Mouse (Mus musculus) layer of hippocampus, adult 9-10 months (tissue): Measurements from ENCODE around the gene Trmt61a.
"Not testable (repeated sequence)": the region's sequence is repeated elsewhere in the genome, so short reads cannot be mapped to it uniquely, and the experiment has no call there.

Source experiments
- DNase-seq: peaks from one replicate; pipeline ENCODE4 v3.0.0; 2022; ENCODE audit warnings: low spot score

Trmt61a gene

DNA sequence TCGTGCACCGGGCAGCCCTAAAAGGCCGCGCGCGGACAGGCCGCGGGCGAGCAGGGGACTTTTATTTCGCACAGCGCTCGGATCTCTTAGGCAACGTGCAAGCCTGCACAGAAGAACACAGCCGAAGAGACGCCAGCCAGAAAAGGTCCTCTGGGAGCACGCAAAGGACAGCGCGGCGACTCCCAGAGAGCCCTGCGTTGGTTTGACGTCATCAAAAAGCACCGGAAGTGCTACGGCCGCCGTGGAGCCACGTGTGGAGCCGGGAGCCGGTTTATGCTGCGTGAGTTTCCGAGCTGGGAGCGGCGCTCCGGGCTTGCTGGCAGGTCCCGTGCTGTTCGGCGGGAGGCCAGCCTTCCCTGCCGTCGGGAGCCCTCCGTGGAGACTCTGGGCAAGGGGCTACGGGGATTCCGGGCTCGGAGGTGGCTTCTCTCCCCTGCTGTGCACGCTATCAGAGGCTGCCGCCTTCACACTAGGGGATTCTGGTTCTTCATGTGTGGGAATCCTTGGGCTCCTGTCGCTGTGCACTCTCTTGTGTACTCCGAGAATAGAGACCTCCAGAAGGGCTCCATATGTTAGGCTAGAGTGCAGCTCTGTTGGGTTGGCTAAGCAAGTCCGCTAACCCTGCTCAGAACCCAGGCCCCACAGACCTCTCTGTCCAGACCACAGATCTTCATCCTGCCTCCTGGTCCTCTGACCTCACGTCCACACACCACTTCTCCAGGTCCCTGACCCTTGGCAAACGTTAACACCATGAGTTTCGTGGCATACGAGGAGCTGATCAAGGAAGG, at the start of gene Trmt61a:
Trmt61a (plus strand) TSS at position 224 of the 788 bp plus-strand sequence.
- DNase-seq, result no peak

DNA sequence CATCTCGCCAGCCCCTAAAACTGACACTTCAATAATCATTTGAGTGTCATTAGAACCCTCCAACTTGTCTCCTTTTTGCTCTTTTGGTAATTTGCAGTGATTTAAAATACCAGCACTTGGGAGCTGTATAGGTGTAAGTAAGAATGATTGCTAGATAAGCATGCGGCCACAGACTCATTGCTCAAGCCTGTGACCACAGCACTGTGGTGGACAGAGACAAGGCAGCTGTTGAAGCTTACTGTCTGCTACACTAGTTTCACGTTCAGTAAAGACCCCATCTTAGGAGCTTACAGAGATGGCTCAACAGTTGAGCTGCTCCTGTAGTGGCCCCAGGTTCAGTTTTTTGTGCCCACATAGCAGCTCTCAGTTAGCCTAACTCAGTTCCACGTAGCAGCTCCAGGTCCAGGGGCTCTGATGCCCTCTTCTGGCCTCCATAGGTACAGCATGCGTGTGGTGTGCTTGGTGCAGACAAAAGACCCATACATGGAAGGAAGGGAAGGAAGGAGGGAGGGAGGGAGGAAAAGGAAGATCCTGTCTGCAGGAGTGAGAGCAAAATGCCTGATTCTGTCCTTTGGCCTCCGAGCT, 29.8 kb upstream of the Trmt61a start:
- no peak for DNase-seq

DNA sequence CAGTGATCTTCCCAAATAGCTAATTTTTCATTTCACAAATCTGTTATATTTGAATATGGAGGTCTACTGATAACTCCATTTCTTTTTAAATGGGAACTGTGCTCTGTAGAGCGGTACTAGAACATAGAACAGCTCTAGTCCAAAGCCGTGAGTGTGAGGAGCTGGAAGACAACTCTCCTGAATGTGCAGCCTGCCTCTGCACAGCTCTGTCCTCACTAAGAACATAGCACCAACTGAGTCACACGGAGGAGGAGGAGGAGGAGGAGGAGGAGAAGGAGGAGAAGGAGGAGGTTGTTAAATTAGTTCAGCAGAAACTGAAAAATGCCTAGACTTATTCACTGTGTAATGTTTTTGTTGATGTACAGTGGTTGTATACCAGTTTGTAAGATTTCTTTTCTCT, 25.0 kb upstream of the Trmt61a start:
- DNase-seq, result no peak

DNA sequence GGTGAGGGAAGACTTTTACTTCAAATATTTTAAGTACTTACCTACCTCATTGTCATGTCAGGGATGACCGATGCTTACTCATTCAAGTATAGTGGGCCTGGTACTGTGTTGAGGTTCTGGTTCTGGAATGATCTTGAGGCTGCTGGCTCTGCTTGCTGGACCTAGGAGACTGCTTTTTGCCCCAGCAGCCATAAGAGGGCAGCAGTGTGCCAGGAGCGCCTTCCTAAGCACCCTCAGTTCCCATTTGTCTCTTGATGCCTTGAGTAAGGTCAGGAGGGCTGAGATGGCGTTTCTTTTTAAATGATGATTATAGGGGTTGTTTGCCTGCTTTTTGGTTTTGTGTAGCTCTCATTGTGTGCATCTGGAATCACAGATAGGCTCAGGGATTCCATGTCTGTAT, 24.5 kb upstream of the Trmt61a start:
- DNase-seq, result no peak

DNA sequence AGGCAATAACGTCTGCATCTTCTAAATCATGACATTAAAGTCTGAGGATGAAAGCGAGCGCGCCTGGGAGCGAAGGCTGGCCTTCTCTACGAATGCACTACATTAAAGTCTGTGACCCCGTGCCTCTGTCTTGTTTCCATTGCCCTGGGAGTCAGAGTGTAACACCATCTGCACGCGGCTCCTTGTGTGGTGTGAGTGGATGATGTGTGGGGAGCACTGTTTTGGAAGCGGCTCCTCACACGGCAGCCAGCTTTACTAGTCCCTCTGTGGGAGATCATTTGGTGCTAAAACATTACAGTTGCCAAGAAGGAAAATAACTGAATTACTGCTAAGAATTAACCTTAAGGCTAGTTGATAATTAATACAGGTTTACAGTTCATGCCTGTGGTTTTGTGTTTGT, 22.2 kb upstream of the Trmt61a start:
- DNase-seq, result no peak

DNA sequence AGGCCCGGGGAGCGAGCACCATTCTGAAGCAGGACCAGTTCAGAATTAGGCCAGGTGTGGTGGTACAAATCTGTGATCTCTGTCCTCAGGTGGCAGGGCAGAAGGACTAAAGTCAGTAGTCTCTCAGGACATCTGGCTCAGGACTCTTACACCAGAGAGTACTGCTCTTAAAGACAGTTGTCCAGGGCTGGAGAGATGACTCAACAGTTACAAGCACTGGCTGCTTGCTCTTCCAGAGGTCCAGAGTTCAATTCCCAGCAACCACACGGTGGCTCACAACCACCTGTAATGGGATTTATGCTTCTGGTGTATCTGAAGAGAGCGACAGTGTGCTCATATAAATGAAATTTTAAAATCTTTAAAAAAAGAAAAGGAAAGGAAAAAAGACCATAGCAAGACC, 18.6 kb upstream of the Trmt61a start:
- no peak for DNase-seq

DNA sequence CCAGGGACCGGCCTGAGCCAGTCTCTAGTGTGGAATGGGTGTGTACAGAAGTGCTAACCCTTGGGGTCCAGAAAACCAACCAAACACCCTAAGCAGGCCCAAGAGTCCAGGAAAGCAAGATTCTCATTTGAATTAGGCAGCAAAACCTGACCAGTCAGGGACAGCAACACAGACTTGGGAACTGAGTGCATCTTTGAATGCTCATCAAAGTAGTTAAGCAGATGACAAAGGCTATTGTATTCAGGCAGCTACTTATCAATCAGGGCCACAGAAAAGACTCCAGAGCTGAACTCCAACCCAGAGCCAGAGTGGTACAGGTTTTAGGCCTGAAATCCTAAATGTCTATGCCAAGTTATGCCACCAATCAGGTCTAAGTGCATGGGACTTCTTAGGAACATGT, 17.3 kb upstream of the Trmt61a start:
- DNase-seq, result no peak

DNA sequence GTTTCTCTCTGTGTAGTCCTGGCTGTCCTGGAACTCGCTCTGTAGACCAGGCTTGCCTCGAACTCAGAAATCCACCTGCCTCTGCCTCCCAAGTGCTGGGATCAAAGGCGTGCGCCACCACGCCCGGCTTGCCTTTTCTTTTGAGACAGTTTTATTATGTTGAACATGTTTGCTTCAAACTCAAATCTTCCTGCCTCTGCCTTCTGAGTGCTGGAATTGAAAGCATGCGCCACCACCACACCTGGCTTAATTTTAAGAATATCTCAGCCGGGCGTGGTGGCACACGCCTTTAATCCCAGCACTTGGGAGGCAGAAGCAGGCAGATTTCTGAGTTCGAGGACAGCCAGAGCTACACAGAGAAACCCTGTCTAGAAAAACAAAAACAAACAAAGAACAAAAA, 16.4 kb upstream of the Trmt61a start:
- not testable (repeated sequence) for DNase-seq

DNA sequence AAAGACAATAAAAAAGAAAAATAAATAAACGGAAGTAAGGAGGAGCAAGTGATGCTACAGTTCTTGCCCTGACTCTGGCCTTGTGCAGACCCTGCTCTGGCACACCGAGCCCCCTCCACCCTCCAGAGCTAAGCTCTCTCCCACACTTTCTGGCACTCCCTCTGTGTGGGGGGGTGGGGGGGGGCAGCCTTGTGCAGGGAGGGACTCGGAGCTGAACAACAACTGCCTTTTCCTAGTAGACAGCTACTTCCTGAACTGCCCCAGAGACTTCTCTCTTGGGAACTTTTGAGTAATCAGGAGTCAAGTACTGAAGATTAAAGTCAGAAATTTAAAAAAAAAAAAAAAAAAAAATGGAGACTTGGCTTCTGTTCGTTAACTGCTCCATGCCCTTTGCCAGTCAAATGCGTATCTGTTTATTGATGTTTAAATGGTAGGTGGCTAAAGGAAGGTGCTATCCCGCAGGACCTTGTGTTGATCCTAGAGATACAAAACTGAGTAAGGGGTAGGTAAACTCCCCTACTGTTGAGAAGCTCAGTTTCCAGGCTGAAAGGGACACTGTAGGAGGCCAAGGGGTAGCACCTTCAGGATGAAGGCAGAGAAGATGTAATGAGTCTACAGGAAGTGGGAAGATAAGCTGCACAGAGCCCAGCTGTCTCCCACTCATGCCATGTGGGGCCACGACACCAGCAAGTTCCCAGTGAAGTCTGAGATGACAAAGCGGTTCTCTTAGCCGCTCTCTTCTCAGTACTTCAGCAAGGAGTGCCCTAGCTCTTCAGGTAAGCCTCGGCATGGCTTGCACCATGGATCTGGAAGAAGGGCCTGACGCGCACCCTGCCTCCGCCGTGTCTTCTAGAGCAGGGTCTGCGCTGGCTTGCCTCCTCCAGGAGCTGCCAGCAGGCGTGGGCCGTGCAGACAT, 14.4 kb upstream of the Trmt61a start:
- no peak for DNase-seq

DNA sequence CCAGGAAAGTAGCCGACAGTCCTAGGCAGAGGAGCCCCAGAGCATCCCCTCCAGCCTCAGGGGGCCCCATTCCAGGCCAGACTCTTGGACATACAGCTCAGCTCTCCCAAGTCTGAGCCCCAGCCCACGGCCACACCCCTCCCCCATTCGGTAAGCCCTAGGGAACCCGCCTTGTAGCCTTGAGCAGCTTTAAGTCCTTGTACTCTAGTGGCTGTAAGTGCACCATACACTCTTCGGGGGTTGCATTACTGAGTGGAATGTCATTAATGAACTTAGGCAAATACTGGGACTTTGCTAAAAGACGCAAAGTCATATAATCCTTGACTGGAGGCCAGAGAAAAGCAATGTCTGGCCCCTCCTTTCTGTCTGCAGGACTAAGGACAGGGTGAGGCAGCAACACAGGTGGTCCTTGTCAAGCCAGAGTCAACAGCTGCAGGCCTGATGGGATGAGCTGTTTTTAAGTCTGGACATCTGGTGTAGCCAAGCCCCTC, 13.7 kb upstream of the Trmt61a start:
- no peak for DNase-seq

DNA sequence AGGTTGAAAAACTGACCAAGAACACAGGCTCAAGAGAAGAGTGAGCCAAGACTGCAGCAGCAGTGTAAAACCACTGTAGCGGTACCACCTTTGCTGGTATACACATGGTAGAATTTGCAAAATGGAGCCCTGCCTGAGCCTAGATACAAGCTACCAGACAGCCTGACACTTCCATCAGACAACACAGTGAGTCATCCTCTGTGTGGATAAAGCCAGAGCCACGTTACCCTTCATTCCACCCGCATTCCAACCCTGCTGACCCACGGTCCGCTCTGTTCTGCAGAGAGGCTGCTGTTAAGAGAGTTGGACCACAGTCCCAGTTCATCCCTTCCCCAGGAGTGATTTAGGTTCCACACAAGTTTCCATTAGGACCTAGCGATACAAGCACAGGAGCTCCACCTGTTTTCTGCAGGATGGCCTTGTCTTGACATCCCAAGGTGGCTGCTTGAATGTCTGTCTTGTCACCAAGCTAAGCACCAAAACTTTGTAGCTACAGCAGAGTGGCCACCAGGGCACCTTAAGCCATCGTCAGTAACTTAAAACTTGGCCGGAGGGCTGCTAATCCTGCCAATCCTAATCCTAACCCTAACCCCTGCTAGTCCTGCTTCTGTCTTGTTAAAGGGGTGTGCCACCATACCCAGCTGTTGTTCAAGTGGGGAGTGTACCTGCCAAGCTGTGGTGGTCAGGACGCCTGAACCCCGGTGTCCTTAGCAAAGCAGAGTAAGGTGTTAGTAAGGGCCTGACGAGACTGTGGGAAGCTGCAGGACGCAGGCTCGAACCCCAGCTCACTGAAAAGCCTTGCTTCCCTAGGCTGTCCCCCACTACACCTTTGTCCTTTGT, 12.6 kb upstream of the Trmt61a start:
- no peak for DNase-seq

DNA sequence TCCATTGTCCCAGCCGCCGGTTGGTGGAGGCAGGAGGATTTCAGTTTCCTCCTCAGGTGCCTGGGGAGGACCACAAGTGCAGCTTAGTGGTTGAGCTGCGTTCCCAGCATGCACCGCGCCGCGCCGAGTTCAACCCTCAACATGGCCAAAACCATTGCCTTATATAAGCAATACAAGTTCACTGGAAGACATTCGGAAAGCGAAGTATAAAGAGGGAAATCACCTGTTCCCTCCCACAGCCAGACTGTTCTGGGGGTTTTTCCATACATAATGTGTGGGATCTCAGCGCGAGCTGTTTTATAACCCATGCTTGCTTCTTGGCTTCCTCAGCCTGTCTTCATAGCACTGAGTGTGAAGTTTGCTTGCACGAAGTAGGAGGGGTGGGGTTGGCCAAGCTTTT, 11.5 kb upstream of the Trmt61a start:
- DNase-seq, result no peak

DNA sequence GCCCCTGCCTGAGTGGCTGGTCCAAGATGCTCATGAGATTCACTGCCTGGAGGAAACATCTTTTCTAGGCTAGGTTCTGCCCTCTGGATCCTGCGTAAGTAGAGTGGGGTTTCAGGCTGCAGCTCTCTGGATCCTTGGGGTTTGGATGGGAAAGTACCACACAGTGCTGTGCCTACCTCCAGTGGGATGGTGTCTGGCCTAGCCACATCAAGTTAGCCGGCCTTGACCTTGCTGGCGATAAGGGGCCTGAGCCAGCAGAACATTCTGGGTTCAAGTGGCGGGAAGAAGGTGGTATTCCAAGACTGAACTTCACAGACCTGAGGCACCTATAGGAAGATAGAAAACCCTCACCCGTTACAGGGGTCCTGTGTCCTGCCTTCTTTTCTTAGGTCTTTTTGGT, 10.5 kb upstream of the Trmt61a start:
- DNase-seq, result no peak

DNA sequence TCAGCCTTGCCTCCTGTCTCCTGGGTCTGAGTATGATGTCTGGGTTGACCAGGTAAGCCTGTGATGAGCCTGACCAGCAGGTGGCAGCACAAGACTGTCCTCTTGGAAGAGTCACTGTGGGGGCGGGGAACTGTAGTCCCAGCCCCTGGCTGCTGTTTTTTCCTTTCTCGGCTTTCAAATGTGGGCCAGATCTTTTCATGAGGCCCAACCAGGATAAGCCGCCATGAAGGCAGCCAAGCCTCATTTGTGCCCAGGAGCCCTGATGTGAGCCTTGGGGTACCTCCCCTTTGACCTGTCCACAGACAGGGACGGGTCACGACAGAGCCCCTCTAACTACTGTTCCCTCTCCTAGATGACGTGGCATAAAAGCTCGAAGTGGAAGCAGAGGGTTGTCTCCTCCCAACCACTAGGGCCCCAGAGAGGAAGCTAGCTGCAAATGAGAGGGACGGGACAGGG, 9.4 kb upstream of the Trmt61a start:
- DNase-seq, result peak; percentile 98

DNA sequence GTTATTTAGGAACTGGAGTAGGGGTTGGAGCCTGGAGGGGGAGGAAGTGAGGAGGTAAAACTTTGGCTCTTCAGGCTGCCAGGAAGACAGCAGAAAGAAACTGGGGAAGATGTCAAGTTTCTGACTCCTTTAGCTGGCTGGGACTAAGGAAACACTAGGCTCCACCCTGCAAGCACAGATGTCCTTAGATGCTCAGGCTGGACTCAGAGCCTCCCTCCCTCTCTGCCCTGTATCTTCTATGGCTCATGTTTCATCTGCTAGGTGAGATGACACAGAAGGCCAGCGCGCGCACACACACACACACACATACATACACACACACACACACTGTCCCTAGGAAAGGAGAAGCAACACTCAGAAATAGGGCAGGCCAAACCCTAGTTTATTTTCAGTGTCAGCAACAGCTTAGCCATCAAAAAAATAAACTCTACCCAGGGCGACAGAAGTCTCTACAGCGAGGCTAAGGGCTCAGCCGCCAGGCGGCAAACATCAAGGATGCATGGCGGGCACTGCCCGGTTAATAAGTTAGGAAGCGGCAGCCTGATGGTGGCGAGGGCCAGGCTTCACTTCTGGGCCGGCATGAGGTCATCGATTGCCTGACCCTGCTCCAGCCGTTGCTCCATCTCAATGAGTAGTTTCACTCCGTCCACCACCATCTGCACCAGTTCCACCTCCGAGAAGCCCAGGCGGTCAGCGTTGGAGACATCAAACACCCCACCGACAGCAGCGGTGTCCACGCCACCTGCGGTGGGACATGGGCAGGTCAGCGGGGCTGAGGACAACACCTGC, 8.7 kb upstream of the Trmt61a start:
- DNase-seq, result no peak

DNA sequence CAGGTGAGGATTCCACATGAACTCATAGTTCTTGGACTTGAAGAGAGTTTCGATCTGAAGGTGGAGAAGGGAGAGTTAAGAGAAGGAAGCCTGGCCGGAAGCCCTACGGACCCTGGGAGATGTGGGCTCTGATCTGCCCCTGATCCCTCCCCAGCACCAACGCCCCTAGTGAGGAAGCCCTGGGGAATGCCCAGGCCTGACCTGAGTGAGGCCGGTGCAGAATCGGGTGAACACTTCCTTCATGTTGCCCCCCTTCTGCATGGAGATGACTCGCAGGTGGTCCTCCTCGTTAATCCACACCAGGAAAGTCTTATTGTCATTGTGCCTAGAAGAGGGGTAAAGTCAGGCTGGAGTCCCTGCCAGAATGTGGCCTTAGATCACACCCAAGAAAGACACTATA, 7.9 kb upstream of the Trmt61a start:
- DNase-seq, result no peak

DNA sequence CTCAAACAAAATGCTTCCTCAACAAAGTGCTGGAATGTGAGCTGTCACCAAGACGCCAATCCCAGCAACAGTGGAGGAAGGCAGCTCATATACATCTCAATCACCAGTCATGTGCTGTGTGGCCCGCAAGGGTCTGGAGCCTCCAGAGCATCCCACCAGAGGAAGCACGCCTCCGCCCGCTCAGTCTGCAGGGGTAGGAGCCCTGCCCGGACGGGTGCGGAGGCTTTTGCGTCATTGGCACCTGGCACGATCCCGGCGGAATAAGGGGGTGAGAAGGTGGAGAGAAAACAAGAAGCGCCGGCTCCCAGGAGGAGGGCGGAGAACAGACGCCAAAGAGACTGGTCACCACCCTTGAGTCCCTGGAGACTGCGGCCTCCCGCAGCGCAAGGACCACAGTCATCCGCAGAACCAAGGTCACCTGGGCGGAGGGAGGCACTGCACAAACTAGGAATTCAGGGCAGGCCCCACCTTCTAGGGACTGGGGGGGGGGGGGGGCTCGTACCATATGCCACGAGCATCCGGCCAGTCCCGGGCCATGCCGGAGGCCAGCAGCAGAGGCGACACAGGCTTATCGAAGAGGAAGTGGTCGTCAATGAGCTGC, 7.4 kb upstream of the Trmt61a start:
- DNase-seq, result no peak

DNA sequence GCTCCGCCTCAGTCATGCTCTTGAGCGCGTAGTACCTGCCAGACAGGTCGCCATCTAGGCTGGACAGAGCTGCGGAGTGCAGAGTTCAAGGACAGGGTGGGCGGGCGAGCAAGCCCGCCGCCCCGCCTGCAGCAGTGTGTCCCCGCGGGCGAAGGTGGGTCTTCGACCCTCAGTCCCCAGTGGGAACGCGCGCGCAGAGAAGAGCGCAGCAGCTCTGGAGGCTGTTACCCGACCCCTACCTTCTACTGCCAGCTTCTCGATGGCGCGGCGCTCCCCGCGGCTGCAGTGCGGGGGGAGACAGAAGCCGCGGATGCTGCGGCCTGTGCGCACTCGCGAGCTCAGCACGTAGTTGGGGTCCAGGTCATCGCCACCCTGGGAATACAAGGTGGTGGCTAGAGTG, 6.9 kb upstream of the Trmt61a start:
- no peak for DNase-seq

DNA sequence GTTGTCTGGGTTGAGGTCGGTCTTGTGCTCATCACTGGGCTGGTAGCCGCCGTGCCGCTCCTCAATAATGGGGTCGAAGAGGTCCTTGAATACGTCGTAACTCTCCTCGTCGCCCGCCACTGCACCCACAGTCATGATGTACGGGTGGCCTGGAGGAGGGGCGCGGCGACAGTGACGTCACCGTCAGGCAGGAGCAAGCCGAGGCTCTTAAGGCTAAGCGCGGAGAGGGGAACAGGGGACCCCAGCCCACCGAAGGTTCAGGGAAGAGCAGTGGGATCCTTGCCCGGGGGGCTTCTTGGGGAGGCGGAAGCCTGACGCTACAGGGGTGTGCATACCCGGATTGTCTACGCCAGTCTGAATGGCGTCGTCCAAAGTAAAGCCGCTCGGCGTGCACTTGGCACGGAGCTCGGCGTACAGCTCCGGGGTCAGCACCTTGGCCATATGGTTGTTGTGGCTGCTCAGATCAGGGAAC, 6.4 kb upstream of the Trmt61a start:
- DNase-seq, result no peak

DNA sequence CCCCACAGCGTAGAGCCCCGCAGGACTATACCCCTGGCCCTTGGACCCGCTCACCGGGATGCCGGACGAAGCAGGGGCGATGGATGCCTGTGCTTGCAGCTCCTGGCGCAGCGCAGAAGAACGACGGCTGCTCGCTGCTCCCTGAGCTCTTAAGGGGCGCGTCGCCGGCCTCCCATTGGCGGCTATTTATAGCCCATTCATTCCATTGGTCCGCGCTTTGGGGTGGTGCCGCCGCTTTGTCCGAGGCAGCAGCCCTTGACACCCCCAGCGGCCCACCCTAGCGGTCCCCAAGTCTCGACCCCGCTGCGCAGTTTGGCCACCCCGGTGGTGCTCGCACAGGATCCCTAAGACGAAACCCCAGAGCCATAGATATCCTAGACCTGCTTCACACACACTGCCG, 5.7 kb upstream of the Trmt61a start, which contains the start of gene Ckb:
Ckb (minus strand) TSS at position 163 of the 400 bp plus-strand sequence.
- DNase-seq, result peak; percentile 80
